Mouse (Mus musculus): ENCODE measurements around the gene Neurog1. TPM values are rescaled to one million over a fixed set of nuclear protein-coding genes. Genes with fewer than 3 reads are reported as not detected.

The Neurog1 gene
- polyA plus RNA-seq, 1 experiment from 2014 or later, result not detected

DNA sequence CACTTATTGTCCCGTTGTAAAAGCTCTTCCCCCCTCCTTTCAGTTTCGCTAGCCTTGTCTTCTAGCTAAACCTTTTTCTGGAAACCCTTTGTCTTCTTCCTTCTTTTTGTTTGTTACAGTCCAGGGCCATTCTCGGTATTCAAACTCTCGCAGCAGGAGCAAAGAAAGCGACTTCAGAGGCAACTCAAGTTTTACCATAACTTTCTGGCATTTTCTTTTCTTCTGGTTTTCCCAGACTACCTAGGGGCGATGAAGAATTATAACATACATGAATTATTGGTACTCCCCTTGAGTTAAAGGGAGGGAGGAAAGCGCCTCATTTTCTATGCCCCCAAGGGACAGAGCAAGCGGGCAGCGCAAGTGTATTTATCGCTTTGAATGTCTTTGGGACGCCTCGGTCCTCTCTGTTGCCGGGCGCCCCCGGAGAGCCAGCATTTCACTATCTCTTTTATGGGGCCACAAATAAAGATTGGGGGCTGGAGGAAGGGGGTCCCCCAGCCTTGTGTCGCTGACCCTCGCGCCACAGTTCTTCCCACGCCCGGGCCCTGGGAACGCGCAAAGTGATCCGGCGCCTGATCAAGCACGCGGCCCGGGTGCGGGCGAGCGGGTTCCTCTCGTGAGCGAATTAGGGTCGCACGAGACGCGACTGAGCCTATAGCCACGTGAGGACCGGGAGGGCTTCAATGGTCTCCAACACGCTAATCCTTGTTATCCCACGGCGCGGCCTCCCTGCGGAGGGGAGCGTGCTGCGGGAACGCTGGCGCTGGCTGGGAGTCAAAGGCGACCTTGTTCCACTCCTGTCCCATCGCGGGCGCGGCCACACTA, 6.4 kb upstream of the Neurog1 start:
- 1% methylated on average over 52 of the region's 52 CpGs for WGBS
- Histone ChIP-seq H3K27me3 (peaks cover 99% of the 10 kb centered on the region), H3K36me3 (no peaks in the 10 kb centered on the region), H3K9ac (no peak overlapping the region), H3K4me2 (peak overlapping the region; percentile 51), H3K9me3 (replicated peaks) (no peaks in the 10 kb centered on the region), H3K4me1 (replicated peaks) (peaks cover 10% of the 10 kb centered on the region), H3K27ac (no peak overlapping the region), H3K4me3 (peak overlapping the region; percentile 26)
- no peak for ATAC-seq (replicated peaks; ENCODE audit: insufficient number of reproducible peaks, insufficient read depth, low FRiP score, low read depth)

DNA sequence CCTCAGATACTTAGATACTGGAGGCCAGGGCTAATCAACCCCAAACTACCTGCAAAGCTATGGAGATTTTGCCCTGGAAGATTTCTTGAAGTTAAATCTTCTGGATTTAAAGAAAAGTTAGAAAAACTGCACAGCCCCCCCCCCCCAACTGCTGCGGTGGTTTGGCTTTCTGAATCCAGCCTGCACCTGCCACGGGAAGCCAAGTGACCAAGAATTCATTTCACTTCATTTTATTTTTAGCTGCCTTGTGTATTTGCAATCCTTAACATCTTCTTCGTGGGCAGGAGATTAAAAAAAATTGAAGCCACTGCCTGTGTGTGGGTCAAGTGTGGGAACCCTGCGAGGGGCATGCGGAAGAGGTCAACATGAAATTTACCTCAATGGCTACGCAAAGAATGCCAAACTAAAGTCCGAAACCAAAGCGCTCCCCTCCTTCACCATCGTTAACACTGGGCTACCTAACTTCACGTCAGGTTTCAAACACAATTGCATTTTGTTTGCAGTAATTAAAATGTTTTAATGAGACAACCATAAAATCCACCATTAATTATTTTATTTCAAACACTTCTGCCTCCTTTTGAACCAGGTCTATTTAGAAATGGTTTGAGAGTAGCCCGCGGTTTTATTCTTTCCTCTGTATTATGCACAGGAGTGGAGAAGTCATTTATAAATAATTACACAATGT, 5.6 kb upstream of the Neurog1 start:
- no peak for ATAC-seq (replicated peaks; ENCODE audit: insufficient number of reproducible peaks, insufficient read depth, low FRiP score, low read depth)
- Histone ChIP-seq H3K4me3 (no peak overlapping the region), H3K27me3 (peaks cover 100% of the 10 kb centered on the region), H3K9ac (no peak overlapping the region), H3K4me1 (replicated peaks) (peaks cover 10% of the 10 kb centered on the region), H3K27ac (no peak overlapping the region), H3K9me3 (replicated peaks) (no peaks in the 10 kb centered on the region), H3K4me2 (no peak overlapping the region), H3K36me3 (no peaks in the 10 kb centered on the region)
- WGBS, result 11% methylated on average over 12 of the region's 12 CpGs

DNA sequence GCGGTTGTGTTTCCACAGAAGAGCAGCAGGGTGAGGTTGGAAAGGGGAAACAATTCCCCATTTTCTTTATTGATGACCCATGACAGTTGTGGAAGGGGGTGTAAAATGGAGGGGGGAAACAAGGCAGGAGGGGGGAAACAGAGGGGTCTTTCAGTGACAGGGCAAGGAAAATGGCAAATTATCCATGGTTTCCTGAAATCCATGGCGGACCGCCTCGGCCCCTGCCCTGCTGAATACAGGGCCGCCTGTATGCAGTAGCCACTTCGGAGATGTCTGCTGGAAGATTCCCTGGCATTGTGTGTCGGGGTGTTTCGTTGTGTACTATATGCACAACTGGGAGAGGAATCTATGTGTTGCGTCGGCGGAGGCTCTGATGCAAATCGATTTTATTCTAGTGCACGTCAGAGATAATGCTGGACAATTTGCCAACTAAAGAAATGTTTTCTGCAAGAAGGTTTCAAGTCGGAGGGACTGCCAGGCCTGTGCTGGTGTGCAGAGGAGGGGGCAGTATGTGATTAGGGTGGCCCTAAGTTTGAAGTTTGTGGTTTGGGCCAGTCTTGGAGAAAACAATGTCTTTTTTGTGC, 4.8 kb upstream of the Neurog1 start:
- no peaks in the 10 kb centered on the region for H3K9me3 ChIP-seq (replicated peaks)
- H3K9ac ChIP-seq, result no peak overlapping the region
- 12% methylated on average over 14 of the region's 14 CpGs for WGBS
- no peaks in the 10 kb centered on the region for H3K36me3 ChIP-seq
- peaks cover 100% of the 10 kb centered on the region for H3K27me3 ChIP-seq
- no peak overlapping the region for H3K27ac ChIP-seq
- no peak for ATAC-seq (replicated peaks; ENCODE audit: insufficient number of reproducible peaks, insufficient read depth, low FRiP score, low read depth)
- no peak overlapping the region for H3K4me2 ChIP-seq
- peaks cover 17% of the 10 kb centered on the region for H3K4me1 ChIP-seq (replicated peaks)
- H3K4me3 ChIP-seq, result no peak overlapping the region

DNA sequence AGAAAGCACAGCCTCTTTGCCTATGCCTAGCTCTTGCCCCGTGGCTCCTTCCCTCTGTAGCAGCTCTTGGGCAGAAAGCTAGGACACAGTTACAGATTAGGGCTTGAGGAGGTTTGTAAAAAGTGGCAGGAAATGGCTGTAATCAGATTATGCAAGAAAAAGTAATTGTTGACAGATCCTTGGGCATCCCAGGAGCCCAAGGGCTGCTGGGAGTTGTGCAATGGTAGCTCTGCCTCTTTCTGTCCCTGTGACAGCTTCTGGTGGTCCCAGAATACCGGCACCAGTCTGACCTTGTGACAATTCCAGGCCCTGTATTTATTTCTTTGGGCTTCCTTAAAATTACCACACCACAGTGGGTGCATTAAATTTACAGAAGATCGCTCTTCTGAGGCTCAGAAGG, 1.4 kb upstream of the Neurog1 start:
- Histone ChIP-seq H3K27me3 (peaks cover 100% of the 10 kb centered on the region), H3K4me2 (no peak overlapping the region), H3K27ac (no peak overlapping the region), H3K9ac (no peak overlapping the region), H3K4me3 (no peak overlapping the region), H3K4me1 (replicated peaks) (peaks cover 15% of the 10 kb centered on the region), H3K9me3 (replicated peaks) (no peaks in the 10 kb centered on the region), H3K36me3 (no peaks in the 10 kb centered on the region)
- WGBS, result 12% methylated on average over 3 of the region's 3 CpGs
- no peak for ATAC-seq (replicated peaks; ENCODE audit: insufficient number of reproducible peaks, insufficient read depth, low FRiP score, low read depth)

DNA sequence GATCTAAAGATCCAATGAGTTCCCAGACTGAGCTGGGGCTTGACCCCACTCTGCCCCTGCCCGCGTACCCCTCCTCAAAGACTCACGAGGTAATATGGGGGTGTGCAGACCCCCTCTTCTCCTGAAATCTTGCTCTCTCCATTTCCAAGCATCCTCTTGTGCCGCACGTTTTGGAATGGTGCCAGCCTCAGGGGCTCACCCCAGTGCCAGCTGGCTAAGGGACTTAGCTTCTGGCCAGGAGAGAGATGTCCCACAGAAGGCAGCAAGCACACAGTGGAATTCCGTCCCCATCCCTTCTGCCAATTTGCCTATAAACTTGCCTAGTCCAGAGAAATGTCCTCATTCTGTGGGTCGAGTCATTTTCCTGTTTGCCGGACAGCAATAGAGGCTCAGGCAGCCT, 820 bp upstream of the Neurog1 start:
- Histone ChIP-seq H3K27ac (no peak overlapping the region), H3K4me2 (no peak overlapping the region), H3K9me3 (replicated peaks) (no peaks in the 10 kb centered on the region), H3K36me3 (no peaks in the 10 kb centered on the region), H3K9ac (no peak overlapping the region), H3K4me1 (replicated peaks) (peaks cover 15% of the 10 kb centered on the region), H3K4me3 (no peak overlapping the region), H3K27me3 (peaks cover 100% of the 10 kb centered on the region)
- 14% methylated on average over 8 of the region's 8 CpGs for WGBS
- no peak for ATAC-seq (replicated peaks; ENCODE audit: insufficient number of reproducible peaks, insufficient read depth, low FRiP score, low read depth)

DNA sequence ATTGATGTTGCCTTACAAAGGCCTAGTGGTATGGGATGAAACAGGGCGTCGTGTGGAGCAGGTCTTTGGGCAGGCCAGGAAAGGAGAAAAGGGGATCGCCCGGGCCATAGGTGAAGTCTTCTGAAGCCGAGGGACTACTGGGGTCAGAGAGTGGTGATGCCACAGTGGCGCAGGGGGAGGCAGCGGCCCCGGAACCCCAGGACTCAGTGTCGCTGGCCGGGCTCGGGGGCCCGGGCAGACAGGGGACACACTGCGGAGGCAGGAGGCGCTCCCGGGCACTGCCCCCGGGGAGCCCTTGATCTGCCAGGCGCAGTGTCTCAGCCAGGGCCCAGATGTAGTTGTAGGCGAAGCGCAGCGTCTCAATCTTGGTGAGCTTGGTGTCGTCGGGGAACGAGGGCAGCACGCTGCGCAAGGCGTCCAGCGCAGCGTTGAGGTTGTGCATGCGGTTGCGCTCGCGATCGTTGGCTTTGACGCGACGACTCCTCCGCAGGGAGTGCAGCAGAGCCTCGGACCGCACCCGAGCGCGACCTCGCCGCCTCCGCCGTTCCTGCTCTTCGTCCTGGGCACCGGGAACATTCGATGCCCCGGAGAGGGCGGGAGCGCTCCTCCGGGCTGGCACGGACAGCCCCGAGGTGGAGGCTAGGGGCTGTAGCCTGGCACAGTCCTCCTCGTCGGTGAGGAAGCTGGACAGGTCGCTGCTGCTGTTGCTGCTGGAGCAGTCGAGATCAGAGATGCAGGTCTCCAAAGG, 613 bp downstream of the Neurog1 start:
- Histone ChIP-seq H3K4me1 (replicated peaks) (peaks cover 15% of the 10 kb centered on the region), H3K9me3 (replicated peaks) (no peaks in the 10 kb centered on the region), H3K27me3 (peaks cover 99% of the 10 kb centered on the region), H3K9ac (no peak overlapping the region), H3K4me2 (peak overlapping the region; percentile 55; the same call in 1 of the 2 replicates), H3K36me3 (no peaks in the 10 kb centered on the region), H3K27ac (no peak overlapping the region), H3K4me3 (peak overlapping the region; percentile 35; the same call in 1 of the 2 replicates)
- ATAC-seq (replicated peaks; ENCODE audit: insufficient number of reproducible peaks, insufficient read depth, low FRiP score, low read depth), result no peak; the same call in 1 of the 2 replicates
- 2% methylated on average over 59 of the region's 59 CpGs for WGBS

DNA sequence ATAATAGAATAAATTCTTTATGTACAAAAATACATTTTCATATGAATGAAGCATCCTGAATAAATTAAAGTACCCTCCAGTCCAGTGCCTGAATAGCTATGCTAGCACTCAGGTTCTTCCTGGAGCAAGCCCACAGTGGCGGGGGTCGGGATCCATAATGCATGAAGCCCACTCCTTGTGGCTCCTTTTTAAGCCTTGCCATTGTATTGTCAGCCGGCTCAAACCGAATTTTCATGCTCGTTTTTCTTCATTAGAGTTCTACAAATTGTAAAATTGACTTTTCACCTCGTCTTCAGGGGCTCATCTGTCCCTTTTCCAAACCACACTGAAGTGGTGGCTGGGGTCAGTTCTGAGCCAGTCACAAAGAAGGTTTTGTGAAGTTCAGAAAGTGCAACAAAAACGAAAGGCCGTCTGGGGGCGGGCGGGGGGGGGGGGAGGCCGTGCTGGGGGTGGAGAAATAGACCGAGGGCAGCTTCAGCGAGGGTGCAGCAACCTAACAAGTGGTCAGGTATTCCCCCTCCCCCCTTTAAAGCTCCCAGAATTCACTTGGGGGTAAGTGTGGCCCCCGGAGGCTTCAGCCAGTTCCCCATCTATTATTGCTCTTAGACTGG, 1.3 kb downstream of the Neurog1 start:
- H3K9ac ChIP-seq, result no peak overlapping the region
- no peak overlapping the region for H3K4me2 ChIP-seq
- no peaks in the 10 kb centered on the region for H3K9me3 ChIP-seq (replicated peaks)
- H3K4me1 ChIP-seq (replicated peaks), result peaks cover 15% of the 10 kb centered on the region
- H3K36me3 ChIP-seq, result no peaks in the 10 kb centered on the region
- H3K27ac ChIP-seq, result no peak overlapping the region
- H3K27me3 ChIP-seq, result peaks cover 99% of the 10 kb centered on the region
- WGBS, result 2% methylated on average over 14 of the region's 14 CpGs
- no peak for ATAC-seq (replicated peaks; ENCODE audit: insufficient number of reproducible peaks, insufficient read depth, low FRiP score, low read depth)
- no peak overlapping the region for H3K4me3 ChIP-seq

DNA sequence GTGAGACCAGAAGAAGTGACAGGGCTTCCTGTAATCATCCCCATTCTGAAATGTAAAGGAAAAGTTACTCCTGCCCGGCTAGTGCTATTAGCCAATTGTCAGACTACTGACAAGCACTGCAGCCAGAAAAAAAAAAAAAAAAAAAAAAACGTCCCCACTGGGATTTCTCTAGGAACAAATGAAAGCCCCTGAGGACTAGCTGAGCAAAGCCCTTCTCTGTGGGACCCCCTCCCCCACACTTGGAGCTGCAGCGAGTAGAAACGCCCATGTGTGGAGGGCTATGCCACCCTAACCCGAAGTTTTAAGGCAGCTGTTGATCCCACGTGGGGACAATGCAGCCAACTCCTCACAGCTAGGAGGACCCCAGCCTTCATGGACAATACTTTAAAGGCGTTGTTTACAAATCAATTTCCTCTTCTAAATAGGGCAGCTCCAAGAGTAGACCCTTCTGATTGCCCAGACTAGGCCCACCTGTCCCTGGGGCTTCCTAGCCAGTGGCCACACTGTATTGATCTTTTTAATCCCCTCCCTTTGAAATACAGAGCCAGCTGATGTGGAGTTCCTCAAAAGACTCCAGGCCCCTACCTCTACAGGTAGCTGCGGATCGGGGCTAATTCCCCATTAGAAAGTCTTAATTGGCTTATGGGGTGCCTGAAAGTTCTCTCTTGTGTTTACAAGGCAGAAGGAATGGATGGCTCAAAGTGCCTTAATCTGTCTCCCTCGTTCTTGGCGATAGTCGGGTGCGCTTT, 2.2 kb downstream of the Neurog1 start:
- no peak for ATAC-seq (replicated peaks; ENCODE audit: insufficient number of reproducible peaks, insufficient read depth, low FRiP score, low read depth)
- Histone ChIP-seq H3K9ac (no peak overlapping the region), H3K27ac (no peak overlapping the region), H3K4me2 (no peak overlapping the region), H3K27me3 (peaks cover 94% of the 10 kb centered on the region), H3K9me3 (replicated peaks) (no peaks in the 10 kb centered on the region), H3K4me3 (no peak overlapping the region), H3K36me3 (no peaks in the 10 kb centered on the region), H3K4me1 (replicated peaks) (peaks cover 15% of the 10 kb centered on the region)
- WGBS, result 1% methylated on average over 13 of the region's 13 CpGs

DNA sequence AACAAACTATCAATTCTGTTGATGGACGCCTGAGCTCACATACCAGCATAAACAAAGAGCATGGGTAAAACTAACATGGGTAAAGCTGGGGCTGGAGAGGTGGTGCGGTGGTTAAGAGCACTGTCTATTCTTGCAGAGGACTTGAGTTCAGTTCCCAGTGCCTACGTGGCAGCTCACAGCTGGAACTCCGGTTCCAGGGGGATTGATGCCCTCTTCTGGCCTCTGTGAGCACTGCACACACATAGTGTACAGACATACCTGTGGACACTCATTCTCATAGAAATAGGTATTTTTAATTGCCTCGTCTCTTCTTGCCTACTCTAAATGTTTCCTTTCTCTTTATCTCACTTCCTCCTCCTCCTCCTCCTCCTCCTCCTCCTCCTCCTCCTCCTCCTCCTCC, 8.9 kb downstream of the Neurog1 start:
- Histone ChIP-seq H3K27ac (no peak overlapping the region), H3K9me3 (replicated peaks) (no peaks in the 10 kb centered on the region), H3K27me3 (peaks cover 46% of the 10 kb centered on the region), H3K4me2 (no peak overlapping the region), H3K4me3 (no peak overlapping the region), H3K36me3 (no peaks in the 10 kb centered on the region), H3K4me1 (replicated peaks) (no peaks in the 10 kb centered on the region), H3K9ac (no peak overlapping the region)
- no peak for ATAC-seq (replicated peaks; ENCODE audit: insufficient number of reproducible peaks, insufficient read depth, low FRiP score, low read depth)
- WGBS, result 82% methylated on average over 5 of the region's 5 CpGs

DNA sequence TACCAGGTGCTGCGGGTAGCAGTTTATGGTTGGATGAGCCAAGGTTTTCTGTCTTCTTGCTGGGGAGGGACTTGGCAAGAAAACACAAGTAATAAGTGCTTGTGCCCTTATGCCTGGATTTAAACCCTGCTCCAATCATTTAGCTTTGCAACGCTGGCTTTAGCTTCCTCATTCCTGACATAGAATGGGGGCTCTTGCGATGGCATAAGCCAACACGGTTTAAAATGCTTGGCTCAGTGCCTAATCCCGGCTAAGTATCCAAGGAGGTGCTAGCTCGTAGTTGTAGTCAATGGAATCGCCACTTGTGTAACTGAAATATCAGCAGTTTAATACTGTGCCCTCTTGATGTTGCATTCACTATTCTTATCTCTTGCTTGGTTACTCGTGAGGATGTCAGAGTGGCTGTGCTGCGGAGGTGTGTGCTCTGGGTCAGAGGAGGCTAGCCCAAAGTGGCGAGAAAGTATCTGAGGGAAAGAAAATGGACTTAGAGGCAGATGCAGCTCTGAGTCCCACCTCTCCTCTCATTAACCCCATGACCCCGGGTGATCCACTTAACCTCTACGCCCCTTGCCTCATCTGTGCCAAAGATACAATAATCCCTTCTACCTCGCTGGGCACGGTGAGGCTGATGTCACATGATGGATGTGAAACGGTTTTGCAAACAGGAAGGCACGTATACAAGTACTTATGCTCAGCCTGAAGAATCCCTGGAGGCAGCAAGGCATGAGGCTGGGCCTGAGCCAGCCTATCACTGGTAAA, 11.8 kb downstream of the Neurog1 start:
- no peaks in the 10 kb centered on the region for H3K9me3 ChIP-seq (replicated peaks)
- H3K36me3 ChIP-seq, result no peaks in the 10 kb centered on the region
- no peak for ATAC-seq (replicated peaks; ENCODE audit: insufficient number of reproducible peaks, insufficient read depth, low FRiP score, low read depth)
- no peaks in the 10 kb centered on the region for H3K4me1 ChIP-seq (replicated peaks)
- no peak overlapping the region for H3K4me2 ChIP-seq
- WGBS, result 41% methylated on average over 16 of the region's 16 CpGs
- peaks cover 38% of the 10 kb centered on the region for H3K27me3 ChIP-seq
- no peak overlapping the region for H3K4me3 ChIP-seq
- H3K27ac ChIP-seq, result no peak overlapping the region
- H3K9ac ChIP-seq, result no peak overlapping the region

All from heart, embryonic 15.5 days (tissue).